Mouse (Mus musculus): ENCODE results near the gene Msgn1. TPM values are rescaled to one million over a fixed set of nuclear protein-coding genes. Genes with fewer than 3 reads are reported as not detected.

The Msgn1 gene
- not detected in 2 replicates for polyA plus RNA-seq (2015; fragmentation: Nextera tagmentation; extraction: Ambion mirVana)

- Histone ChIP-seq H3K9ac (no peak within 1 kb of the TSS), H3K4me3 (no peak within 1 kb of the TSS), H3K4me2 (no peak within 1 kb of the TSS), H3K27ac (no peak within 1 kb of the TSS), H3K27me3 (no peaks in the 10 kb centered on the region), H3K4me1 (replicated peaks) (no peaks in the 10 kb centered on the region), H3K9me3 (no peaks in the 10 kb centered on the region), H3K36me3 (no peaks in the 10 kb centered on the region)
- ATAC-seq (ENCODE audit: low FRiP score), result no peak
- WGBS, result 70% methylated on average over 5 of the region's 5 CpGs
Measured at GRCm38 (mm10) chr12:11208872-11209271, at the start of gene Msgn1. TSS of gene Msgn1 (minus strand) at chr12:11208972.

GRCm38 (mm10) chr12:11250322-11250721, 41.5 kb upstream of the Msgn1 start:
- no peak overlapping the region for H3K4me3 ChIP-seq
- no peaks in the 10 kb centered on the region for H3K27me3 ChIP-seq
- 84% methylated on average over 3 of the region's 3 CpGs for WGBS
- no peak overlapping the region for H3K27ac ChIP-seq
- no peak for ATAC-seq (ENCODE audit: low FRiP score)
- no peaks in the 10 kb centered on the region for H3K9me3 ChIP-seq
- H3K36me3 ChIP-seq, result peaks cover 3% of the 10 kb centered on the region; the same call in 1 of the 2 replicates
- no peak overlapping the region for H3K4me2 ChIP-seq
- no peaks in the 10 kb centered on the region for H3K4me1 ChIP-seq (replicated peaks)
- H3K9ac ChIP-seq, result no peak overlapping the region

GRCm38 (mm10) chr12:11247460-11247859, 38.7 kb upstream of the Msgn1 start:
- Histone ChIP-seq H3K4me2 (no peak overlapping the region), H3K36me3 (peaks cover 7% of the 10 kb centered on the region; the same call in 1 of the 2 replicates), H3K27me3 (no peaks in the 10 kb centered on the region), H3K9ac (no peak overlapping the region), H3K4me1 (replicated peaks) (no peaks in the 10 kb centered on the region), H3K9me3 (no peaks in the 10 kb centered on the region), H3K4me3 (no peak overlapping the region), H3K27ac (no peak overlapping the region)
- ATAC-seq (ENCODE audit: low FRiP score), result no peak
- 97% methylated on average over 1 of the region's 1 CpGs for WGBS

- no peaks in the 10 kb centered on the region for H3K36me3 ChIP-seq
- H3K27ac ChIP-seq, result no peak overlapping the region
- H3K4me2 ChIP-seq, result no peak overlapping the region
- H3K4me1 ChIP-seq (replicated peaks), result no peaks in the 10 kb centered on the region
- H3K9me3 ChIP-seq, result no peaks in the 10 kb centered on the region
- no peaks in the 10 kb centered on the region for H3K27me3 ChIP-seq
- ATAC-seq (ENCODE audit: low FRiP score), result no peak
- no peak overlapping the region for H3K4me3 ChIP-seq
- 76% methylated on average over 2 of the region's 2 CpGs for WGBS
- H3K9ac ChIP-seq, result no peak overlapping the region
Measured at GRCm38 (mm10) chr12:11235996-11236395, 27.2 kb upstream of the Msgn1 start.

DNA sequence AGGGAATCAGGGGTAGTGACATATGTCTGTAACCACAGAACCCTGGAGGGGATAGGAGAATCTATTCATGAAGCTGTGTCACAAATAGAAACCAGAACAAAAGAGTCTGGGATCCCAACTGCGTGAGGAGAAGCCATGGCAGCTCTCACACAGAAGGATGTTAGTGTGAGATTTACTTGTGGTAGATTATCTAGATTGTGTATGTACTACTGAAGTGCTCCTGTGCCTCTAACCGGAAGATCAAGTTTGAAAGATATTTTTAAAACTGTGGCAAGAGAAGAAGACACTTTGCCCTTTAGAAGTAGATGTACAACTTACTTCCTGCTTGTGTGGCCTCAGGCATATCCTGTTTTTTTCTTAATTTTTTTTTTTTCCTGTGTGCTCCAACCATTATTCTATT, 21.5 kb upstream of the Msgn1 start:
- WGBS, result 78% methylated on average over 2 of the region's 2 CpGs
- no peak for ATAC-seq (ENCODE audit: low FRiP score)

GRCm38 (mm10) chr12:11226529-11227268, 17.9 kb upstream of the Msgn1 start:
- H3K27me3 ChIP-seq, result no peaks in the 10 kb centered on the region
- 90% methylated on average over 5 of the region's 5 CpGs for WGBS

More for the DNA sequence above, 21.5 kb upstream of the Msgn1 start:
- no peak overlapping the region for H3K9ac ChIP-seq
- H3K4me2 ChIP-seq, result no peak overlapping the region
- H3K4me3 ChIP-seq, result no peak overlapping the region
- no peaks in the 10 kb centered on the region for H3K27me3 ChIP-seq
- no peaks in the 10 kb centered on the region for H3K9me3 ChIP-seq
- no peak overlapping the region for H3K27ac ChIP-seq
- H3K36me3 ChIP-seq, result no peaks in the 10 kb centered on the region
- no peaks in the 10 kb centered on the region for H3K4me1 ChIP-seq (replicated peaks)

DNA sequence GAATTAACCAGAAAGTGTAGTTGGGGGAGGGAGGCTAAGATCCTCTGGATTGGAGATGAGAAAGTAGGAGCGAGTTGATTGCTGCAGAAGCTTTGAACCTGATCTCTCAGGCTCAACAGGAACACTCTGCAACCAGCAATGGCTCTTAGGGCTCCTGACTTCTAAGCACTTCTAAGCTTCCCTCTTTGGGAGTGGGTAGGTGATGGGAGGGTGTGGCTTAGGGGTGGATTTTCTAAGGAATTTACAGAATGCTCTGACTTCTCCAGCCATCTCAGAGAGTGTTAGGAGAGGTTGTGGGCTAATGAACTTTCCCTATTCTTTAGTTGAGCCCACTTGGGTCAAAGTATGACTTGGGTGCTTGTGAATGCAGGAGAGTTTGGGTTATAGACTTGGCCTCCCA, 17.4 kb upstream of the Msgn1 start:
- Histone ChIP-seq H3K9me3 (no peaks in the 10 kb centered on the region), H3K9ac (no peak overlapping the region), H3K4me3 (no peak overlapping the region), H3K4me2 (no peak overlapping the region), H3K27ac (no peak overlapping the region), H3K4me1 (replicated peaks) (peaks cover 12% of the 10 kb centered on the region), H3K27me3 (no peaks in the 10 kb centered on the region), H3K36me3 (no peaks in the 10 kb centered on the region)
- ATAC-seq (ENCODE audit: low FRiP score), result no peak
- WGBS, result 42% methylated on average over 1 of the region's 1 CpGs

More at GRCm38 (mm10) chr12:11226529-11227268, 17.9 kb upstream of the Msgn1 start:
- H3K4me2 ChIP-seq, result no peak overlapping the region
- peaks cover 8% of the 10 kb centered on the region for H3K4me1 ChIP-seq (replicated peaks)
- H3K9ac ChIP-seq, result no peak overlapping the region
- H3K4me3 ChIP-seq, result no peak overlapping the region
- H3K36me3 ChIP-seq, result no peaks in the 10 kb centered on the region
- H3K27ac ChIP-seq, result no peak overlapping the region
- H3K9me3 ChIP-seq, result no peaks in the 10 kb centered on the region
- ATAC-seq (ENCODE audit: low FRiP score), result no peak

DNA sequence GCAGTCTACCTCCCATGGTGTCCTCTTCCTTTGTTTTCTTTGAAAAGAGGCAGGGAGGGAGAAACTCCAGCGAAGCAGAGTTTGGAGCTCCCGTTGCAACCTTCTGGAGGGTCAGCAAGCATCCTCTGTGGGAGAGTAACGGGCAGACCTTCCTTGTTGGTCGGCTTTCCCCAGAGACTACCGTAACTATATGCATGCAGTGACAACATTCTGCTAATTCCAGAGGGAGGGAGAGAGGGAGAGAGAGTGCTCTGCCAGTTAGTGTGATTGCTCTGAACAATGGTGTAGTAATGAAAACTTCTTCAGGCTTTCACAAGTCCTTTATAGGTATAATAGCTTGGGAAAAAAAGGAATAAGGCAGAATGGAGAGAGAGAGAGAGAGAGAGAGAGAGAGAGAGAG, 15.9 kb upstream of the Msgn1 start:
- no peak for ATAC-seq (ENCODE audit: low FRiP score)
- WGBS, result 6% methylated on average over 5 of the region's 5 CpGs

GRCm38 (mm10) chr12:11223090-11223489, 14.3 kb upstream of the Msgn1 start:
- Histone ChIP-seq H3K4me1 (replicated peaks) (peaks cover 12% of the 10 kb centered on the region), H3K4me2 (no peak overlapping the region), H3K36me3 (no peaks in the 10 kb centered on the region), H3K9me3 (no peaks in the 10 kb centered on the region), H3K27me3 (no peaks in the 10 kb centered on the region), H3K27ac (no peak overlapping the region), H3K4me3 (no peak overlapping the region), H3K9ac (no peak overlapping the region)
- ATAC-seq (ENCODE audit: low FRiP score), result no peak
- 91% methylated on average over 10 of the region's 10 CpGs for WGBS

More for the DNA sequence above, 15.9 kb upstream of the Msgn1 start:
- Histone ChIP-seq H3K4me1 (replicated peaks) (peaks cover 12% of the 10 kb centered on the region), H3K9ac (no peak overlapping the region), H3K27ac (no peak overlapping the region), H3K4me2 (no peak overlapping the region), H3K4me3 (no peak overlapping the region), H3K36me3 (no peaks in the 10 kb centered on the region), H3K27me3 (no peaks in the 10 kb centered on the region), H3K9me3 (no peaks in the 10 kb centered on the region)

- WGBS, result 67% methylated on average over 3 of the region's 3 CpGs
- H3K4me2 ChIP-seq, result no peak overlapping the region
- no peaks in the 10 kb centered on the region for H3K27me3 ChIP-seq
- H3K9ac ChIP-seq, result no peak overlapping the region
- H3K27ac ChIP-seq, result no peak overlapping the region
- H3K36me3 ChIP-seq, result no peaks in the 10 kb centered on the region
- no peak overlapping the region for H3K4me3 ChIP-seq
- no peak for ATAC-seq (ENCODE audit: low FRiP score)
- H3K4me1 ChIP-seq (replicated peaks), result peaks cover 12% of the 10 kb centered on the region
- no peaks in the 10 kb centered on the region for H3K9me3 ChIP-seq
Measured at GRCm38 (mm10) chr12:11222566-11222965, 13.8 kb upstream of the Msgn1 start.

GRCm38 (mm10) chr12:11221524-11222330, 13.0 kb upstream of the Msgn1 start:
- Histone ChIP-seq H3K27ac (no peak overlapping the region; the same call in 1 of the 2 replicates), H3K36me3 (no peaks in the 10 kb centered on the region), H3K27me3 (no peaks in the 10 kb centered on the region), H3K4me2 (peak overlapping the region; percentile 29; the same call in 1 of the 2 replicates), H3K9ac (no peak overlapping the region), H3K4me1 (replicated peaks) (peaks cover 12% of the 10 kb centered on the region), H3K4me3 (no peak overlapping the region), H3K9me3 (no peaks in the 10 kb centered on the region)
- peak; percentile 82 for ATAC-seq (ENCODE audit: low FRiP score)
- WGBS, result 49% methylated on average over 20 of the region's 20 CpGs

- Histone ChIP-seq H3K4me3 (no peak overlapping the region), H3K27ac (no peak overlapping the region), H3K36me3 (no peaks in the 10 kb centered on the region), H3K9me3 (no peaks in the 10 kb centered on the region), H3K9ac (no peak overlapping the region), H3K4me2 (no peak overlapping the region), H3K4me1 (replicated peaks) (peaks cover 9% of the 10 kb centered on the region), H3K27me3 (no peaks in the 10 kb centered on the region)
- WGBS, result 78% methylated on average over 7 of the region's 7 CpGs
- ATAC-seq (ENCODE audit: low FRiP score), result no peak
Measured at GRCm38 (mm10) chr12:11217726-11218250, 9.0 kb upstream of the Msgn1 start.

Measured in hindbrain, embryonic 13.5 days (tissue).